Mouse (Mus musculus): ENCODE measurements around the gene 1700029I15Rik.

1700029I15Rik gene

DNA sequence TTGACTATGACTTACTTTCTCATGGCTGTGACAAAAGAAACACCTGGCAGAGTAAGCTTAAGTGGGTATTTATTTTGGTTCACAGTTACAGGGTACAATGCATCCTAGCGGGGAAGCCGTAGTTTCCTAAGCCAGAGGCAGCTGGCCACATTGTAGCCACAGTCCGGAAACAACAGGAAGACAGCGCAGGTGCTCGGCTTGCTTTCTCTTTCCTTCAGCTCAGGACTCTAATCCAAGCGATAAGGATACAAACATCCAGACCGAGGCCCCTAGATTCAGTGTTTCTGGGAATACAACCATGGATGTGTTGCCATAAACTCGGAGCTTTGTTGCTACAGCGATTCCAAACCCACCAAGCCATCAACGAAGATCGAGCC is 8.9 kb upstream of the 1700029I15Rik start:
- DNase-seq (ENCODE audit: low spot score) = no peak

DNA sequence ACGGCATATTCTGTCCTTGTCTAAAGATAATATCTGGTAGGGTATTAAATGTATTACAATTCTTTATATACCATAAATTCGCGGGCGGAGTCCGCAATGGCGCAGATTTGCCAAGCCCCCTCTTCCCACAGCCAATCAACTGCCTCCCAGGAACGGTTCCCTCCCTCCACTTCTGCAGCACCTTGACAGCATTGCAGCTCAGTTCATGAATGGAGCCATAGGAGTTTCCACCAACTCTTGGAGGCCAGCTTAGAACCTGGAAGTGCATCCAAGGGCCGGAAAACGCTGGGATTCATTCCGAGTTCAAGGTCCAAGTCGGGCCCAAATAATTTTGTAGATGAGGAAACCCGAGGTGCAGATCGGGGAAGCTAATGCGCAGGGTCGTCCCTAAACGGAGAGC is 7.8 kb upstream of the 1700029I15Rik start, which contains the start of the genes Pex16 and Large2:
Pex16 (plus strand) TSS at position 163 of the 400 bp plus-strand sequence.
Large2 (minus strand) TSS at position 356 of the 400 bp plus-strand sequence.
- no peak for DNase-seq (ENCODE audit: low spot score)

DNA sequence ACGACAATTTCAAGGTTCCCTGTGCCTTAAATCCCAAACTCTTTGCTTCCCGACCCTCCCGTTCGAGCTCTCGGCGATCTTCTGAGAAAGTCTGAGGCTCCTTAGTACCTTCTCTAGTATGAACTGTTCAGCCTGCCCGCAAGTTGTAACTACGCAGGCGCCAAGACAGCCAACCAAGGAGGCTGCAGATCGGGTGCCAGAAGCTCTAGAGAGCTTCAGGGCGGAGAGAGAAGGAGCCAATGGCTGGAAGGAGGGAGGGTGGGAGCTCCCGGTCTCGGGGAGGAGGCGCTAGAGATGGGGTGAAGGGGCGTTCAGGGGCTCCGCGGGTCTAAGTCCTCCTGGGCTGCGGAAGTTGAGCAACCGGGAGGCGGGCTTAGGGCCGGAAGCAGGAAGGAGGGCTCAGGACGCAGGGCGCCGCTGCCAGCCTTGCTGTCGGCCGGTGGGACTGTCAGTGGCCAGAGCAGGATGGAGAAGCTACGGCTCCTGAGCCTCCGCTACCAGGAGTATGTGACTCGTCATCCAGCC is 7.2 kb upstream of the 1700029I15Rik start:
- peak; percentile 91 for DNase-seq (ENCODE audit: low spot score)

DNA sequence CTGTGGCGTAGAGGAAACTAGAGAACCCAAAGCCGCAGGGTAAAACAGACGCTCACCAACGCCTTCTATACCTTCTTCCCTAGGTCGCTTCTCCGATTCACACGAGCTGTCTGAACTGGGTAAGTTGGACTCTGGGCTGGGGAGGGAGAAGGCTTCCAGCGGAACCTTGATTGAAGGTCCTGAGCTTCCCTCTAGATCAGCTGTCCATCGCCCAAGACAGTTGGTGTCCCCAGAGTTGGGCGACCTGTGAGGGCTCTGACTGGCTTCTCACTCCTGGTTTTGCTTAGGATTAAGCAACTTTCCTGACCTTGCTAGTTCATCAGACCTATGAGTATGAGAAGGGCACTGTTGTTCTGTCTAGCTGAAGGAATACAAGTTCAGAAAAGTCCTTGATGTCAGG is 6.5 kb upstream of the 1700029I15Rik start:
- DNase-seq (ENCODE audit: low spot score) = no peak

DNA sequence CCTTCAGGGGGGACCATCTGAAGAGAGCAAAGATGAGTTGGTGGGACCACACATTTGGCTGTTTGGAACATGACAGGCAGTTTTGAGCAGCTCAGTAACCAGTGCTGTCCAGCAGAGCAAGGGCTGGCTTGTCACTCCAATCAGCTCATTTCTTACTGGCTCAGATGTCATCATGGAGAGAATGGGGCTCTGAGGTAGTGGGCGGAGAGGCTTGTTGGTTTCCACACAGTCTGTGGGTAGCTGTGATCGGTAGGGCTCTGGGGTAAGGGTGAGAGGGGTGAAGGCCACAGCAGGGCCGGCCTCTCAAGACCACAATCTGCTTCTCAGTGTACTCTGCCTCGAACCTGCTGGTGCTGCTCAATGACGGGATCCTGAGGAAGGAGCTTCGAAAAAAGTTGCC is 6.0 kb upstream of the 1700029I15Rik start:
- DNase-seq (ENCODE audit: low spot score) = no peak

DNA sequence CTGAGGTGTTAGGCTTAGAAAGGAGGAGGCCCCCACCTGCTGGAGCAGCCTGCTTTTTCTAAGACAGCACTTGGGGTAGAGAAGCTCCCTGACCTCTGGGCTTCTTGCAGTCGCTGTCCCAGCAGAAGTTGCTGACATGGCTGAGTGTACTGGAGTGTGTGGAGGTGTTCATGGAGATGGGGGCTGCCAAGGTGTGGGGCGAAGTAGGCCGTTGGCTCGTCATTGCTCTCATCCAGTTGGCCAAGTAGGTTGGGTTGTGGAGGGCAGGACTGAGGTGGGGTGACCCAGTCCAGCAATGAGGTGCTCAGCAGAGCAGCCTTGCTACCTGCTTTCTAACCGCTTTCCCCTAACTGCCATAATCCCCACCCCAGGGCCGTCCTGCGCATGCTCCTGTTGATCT is 5.0 kb upstream of the 1700029I15Rik start:
- no peak for DNase-seq (ENCODE audit: low spot score)

DNA sequence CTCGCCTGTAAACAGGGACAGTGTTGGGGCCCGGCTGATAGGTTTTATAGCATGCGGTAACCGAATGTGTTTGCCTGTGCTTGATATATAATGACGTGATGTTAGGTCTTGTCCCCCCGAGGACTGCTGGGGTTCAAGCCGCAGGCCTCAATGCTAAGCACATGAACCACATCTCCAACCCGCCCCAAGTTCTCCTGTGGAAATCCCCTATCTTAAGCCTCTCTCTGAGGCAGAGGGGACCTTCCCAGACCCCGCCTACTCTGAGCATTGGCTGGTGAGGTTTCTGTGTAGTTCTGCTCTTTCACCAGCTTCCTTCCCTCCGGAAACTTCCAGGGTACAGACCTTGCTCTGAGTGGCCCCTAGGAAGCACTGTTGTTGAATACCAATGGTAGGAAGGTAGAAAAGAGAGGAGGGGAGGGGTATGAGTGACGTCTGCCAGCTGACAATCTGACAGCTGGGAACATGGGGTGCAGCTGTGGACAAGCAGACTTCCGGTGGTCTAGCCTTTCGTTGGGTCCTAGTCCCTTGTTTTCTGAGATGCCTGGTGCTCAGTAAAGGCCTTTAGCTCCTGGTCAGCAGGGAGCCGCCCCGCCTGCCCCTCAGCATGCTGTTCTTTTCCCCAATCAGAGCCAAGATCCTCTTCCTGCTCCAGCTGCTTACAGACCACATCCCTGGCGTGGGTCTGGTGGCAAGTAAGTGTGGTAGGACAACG is 2.4 kb upstream of the 1700029I15Rik start:
- no peak for DNase-seq (ENCODE audit: low spot score)

DNA sequence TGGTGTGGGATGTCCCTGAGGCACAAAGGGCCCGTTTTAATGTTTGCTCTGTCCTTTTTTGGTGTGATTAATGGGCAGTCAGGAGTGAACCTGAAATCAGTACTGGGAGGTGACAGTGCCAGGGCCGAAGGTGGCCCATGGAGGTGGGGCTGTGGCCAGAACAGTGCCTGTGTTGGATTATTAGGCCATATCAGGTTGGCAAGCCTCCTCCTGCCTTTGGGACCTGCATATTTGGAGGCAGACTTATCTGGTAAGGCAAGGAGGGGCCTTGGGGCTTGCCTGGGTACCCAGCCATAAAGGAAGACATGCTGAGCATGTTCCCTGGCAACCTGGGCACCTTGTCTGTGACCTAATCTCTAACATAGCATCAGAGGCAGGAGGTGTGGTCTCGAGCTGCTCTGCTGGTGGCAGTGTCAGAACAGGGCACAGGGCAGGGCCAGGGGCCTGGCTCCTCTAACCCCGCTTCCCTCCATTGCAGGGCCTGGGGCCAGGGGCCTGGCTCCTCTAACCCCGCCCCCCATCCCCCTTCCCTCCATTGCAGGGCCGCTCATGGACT is 1.8 kb upstream of the 1700029I15Rik start:
- DNase-seq (ENCODE audit: low spot score) = no peak

DNA sequence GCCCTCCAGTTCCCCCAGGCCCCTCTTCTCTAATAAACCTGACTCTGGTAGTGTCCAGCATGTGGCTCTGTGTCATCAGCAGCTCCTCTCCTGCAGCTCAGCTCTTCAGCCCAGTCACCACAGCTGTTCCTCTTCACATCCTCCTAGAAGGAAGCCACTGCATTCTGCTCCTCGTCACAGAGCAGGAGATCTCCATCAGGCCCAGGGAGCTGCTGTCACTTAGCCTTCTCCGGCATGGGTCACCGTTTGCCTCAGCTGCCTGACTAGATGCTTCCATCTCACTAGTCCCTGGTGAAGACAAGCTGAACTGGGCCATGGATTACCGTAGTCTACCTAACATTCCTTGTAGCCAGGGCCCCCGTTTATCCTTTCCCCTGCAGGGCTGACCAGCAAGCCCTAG is 1.2 kb upstream of the 1700029I15Rik start:
- no peak for DNase-seq (ENCODE audit: low spot score)

DNA sequence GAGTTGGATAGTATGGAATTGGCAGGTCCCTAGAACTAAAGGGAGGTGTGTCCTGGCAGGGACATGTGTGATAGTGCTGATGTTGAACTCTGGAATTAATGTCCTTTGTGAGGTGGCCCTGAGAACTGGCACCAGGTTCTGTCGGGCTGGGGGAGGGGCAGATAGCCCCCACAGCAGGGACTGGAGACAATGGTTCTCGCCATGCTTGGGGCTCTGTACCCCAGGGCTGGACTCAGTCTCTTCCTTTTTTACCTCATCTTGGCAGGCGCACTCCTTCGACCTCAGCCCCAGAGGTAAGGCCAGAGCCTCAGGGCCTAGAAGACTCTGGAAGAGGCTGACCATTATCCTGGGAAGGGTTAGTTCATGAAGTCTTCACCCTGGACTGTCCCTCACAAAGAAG is 421 bp downstream of the 1700029I15Rik start:
- no peak for DNase-seq (ENCODE audit: low spot score)

DNA sequence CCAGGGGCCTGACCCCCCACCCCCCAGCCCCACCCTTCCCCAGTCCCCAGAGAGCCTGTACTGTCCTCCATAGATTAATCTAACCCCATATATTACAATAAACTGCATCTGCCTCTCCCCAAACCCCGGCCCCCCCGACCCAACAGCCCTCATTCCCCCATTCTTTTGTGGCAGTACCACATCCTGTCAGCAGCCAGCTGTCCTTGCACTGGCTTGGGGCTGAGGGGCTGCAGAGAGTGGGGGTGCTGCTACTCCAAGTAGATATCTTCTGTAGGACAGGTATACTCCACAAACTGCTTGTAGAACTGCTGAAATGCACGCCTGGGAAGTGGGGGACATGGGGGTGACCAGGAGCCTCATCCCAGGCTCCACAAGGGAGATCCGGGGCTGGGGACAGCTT is 1.8 kb downstream of the 1700029I15Rik start:
- no peak for DNase-seq (ENCODE audit: low spot score)

DNA sequence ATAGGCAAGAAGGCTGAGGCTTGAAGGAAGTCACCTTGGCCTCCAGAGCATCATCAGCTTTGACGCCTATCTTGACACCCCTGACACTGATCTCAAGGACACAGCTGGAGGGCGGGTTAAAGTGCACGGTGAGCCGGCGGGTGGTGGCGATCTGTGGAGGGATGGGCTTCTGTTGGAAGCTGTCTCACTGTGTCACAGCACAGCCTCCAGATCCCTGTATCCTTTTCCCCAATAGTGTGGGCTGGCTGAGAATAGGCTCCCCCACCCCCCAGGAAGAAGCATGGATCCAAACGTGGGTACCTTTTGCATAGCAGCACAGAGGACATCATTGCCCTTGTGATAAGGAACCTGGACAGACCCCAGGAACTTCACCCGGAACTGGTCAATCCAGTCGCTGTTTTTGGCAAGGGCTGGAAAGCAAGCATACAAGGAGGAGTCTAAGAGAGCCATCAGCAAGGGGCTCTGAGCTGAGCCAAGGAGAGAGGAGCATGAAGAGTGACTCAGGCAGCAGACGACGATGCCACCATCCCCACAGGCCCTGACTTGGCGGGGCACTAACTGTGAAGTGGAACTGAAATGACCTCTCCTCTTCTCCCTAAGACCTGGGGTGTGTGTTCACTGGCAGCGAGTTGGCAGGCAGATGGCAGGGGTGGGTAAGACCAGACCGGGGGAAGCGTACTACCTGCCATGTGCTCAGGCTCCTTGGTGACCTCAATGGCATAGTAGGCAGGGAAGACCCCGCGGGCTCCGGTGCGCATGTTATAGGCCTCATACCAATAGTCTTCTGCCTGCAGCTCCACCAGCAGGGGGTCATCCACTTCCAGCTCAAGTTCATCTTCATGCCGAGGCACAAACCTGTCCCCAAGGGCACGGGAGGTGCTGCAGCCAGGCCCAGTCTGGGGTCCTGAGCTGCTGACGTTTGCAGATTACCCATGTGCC is 3.0 kb downstream of the 1700029I15Rik start:
- no peak for DNase-seq (ENCODE audit: low spot score)

DNA sequence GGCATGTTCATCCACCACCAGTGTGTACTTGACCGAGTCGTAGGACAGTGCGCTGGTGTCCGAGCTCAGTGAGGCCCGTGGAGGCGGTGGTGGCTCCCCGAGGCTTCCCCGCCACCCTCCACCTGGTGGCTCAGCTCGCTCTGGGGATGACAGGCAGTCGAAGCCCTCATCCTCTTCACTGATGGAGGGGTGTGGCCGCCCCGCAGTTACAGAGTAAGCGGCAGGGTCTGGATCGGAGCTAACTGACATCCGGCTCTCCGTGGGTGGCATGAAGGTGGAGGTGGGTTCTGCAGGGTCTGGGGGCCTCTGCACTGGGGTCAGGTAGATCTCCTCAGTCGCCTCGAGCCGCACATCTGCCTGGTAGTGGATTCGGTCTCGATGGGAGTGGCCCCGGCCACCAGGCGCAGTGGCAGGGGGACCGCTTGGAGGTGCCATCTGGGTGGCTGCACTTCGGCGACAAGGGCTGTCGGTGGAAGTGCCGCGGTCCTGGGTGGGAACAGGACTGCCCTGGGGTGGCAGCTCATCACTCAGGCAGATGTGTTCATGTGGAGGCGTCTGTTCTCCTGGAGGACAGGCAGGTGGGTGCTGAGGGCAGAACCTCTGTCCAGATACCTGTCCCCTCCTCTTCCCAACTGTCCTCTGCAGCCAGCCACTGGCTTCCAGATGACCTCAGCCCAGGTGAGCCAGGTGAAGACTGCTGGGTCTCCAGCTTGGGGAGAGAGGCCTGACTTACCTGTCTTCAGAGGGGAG is 4.7 kb downstream of the 1700029I15Rik start:
- no peak for DNase-seq (ENCODE audit: low spot score)

DNA sequence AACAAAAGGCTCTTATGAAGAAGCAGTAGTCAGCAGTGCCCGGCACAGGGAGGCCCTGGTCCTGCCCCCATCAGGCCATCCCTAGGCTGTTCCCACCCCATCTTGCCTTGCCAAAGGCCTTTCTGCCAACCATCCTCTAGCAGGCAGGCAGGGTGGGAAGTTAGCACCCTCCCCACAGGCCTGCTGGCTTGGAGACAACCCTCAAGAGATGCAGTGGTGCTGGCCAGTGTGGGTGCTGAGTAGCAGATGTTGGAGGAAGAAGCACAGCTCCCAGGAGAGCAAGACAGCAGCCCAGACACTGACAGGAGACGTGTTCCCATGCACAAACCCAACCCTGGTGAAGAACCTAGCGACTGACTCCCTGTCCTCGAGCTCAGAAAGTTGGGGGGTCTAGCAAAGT is 5.3 kb downstream of the 1700029I15Rik start:
- no peak for DNase-seq (ENCODE audit: low spot score)

DNA sequence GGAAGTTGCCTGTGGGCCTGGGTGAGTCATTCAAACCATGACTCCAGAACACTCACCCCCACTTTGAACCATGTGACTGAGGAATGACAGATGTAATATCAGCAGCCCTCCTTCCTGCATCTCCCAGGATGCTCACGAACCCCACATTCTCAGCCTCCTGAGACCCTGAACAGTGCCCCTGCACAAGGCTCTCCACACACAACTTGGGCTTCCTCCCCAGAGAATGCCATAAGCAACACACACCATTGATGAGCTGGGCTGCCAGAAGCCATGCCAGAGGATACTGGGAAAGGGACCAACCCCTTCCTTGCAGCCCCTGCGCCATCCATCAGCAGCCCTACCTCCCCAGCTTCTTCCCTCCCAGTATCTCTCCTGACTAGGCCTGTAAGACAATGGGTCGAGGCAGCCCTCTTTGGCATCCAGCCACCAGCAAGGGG is 5.8 kb downstream of the 1700029I15Rik start:
- DNase-seq (ENCODE audit: low spot score) = no peak

DNA sequence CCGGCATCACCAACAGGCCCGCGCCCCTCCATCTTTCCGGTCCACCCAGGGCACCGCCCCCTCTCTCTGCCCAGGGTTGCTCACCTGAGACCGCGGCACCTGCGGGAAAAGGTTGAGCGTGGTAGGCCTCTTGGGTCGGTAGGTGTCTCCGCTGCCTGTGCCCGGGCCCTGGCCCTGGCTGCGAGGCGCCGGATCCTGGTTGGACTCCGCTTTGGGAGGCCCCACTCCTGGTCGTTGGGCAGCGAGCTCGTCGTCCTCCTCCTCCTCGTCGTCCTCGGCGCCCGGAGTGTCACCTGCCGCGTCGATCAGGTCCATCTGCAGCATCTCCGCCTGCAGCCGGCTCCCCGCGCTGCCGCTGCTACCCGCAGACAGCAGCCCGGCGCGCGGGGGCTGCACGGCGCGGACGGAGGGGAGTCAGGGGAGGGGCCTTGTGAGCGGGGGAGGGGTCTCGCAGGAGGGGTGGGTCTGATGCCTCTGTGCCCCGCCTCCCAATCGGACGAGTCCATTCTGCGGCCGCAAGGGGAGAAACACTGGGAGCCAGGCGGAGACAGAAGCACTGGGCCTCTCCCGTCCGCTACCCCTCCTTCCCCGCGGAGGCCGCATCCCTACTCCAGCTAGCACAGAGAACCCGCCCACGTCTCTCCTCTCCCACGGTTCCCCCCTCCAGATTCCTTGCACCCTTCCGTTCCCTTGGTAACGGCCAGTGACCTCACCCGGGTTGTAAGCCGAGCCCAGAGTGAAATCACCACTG is 6.7 kb downstream of the 1700029I15Rik start:
- DNase-seq (ENCODE audit: low spot score) = peak; percentile 91

DNA sequence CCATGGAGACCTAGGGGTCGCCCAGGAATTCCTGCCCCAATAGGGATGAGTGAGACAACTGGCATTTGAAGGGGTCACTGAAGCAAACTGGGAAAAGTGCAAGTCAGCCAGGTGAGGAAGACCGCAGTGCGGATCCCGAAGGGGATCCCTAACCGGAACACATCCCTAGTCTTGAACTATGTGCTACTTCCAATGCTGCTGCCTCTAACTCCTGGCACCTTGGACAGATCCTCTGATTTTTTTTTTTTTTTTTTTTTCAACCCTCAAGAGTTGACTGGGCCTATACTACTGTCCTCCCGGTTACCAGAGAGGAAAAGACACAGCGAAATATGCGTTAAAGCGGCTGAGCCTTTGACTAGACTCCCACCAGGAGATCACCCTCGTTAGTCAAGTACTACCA is 7.3 kb downstream of the 1700029I15Rik start:
- no peak for DNase-seq (ENCODE audit: low spot score)

DNA sequence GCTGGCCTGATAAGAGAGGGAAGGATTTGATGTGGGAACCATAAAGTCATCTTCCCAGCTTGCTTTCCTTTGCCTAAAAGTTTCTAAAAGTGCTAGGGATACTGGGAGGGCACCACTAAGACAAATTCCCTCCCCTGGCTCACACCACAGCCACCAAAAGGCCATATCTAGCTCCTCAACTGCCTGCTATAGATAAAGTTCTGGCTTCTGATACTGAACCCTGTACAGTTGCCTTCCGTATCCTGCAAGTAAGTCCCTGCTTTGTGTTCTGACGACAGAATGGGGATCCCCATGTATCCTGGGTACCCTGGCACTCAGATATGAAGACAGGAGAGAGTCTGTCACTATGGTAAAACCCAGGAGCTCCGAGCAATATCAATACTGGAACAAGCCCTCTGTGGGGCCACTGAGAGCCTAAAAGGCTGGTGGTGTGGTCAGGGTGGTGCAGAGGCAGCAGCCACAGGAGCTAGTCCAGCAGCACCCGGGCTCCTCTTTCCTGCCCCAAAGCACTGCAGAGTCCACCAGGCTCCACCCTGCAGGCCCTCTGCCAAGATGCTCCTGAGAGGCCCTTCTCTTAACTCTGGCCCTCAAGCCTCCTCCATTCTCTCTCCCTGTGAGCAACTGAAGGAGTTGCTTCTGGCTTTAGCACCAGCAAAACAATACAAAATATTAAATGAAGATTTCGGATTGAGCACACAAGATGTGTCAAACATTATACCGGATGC is 8.0 kb downstream of the 1700029I15Rik start:
- no peak for DNase-seq (ENCODE audit: low spot score)

DNA sequence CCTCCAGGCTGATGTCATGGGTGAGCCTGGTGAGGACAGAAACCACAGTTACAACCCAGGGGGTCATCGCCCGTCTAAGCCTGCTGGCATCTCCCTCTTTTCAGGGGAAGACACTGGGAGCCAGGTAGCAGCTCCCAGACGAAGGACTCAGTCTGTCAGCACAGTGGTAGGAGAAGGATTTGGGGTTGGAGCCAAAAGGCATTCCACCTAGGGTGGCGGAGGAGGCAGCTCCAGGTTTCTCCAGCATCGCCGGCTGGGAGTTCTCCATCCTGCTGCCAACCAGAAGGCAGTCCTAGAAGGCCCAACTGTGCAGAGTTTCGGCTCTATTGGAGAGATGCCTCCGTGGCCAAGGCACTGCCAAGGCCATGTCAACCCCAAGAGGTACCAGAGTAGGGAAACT is 8.8 kb downstream of the 1700029I15Rik start:
- DNase-seq (ENCODE audit: low spot score) = no peak

DNA sequence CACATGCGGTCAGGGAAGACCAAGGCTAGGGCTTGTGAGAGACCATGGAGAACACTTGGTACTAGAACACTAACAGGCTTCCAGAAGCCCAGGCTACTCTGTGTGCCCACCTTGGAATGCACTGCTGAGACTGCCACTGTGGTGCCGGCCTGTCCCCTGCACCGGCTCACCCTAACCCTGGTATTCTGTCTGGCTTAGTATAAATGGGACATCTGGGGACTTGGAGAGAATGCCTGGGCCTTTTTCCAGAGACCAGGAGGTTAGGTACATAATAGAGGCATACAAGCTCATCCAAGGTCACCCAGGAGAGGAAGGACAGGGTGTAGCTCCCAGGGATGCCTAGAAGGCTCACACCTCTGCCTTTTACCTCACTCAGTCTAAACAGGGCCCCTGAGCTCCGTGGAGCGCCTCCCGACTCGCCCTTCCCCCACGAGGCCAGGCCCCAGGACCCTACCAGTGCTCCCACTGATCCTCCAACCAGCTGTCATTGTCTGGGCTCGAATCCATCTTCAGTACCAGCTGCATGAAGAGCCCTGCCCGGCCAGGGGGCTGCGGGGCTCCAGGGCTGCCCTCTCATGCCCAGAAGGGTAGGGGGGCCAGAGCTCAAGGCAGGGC is 9.5 kb downstream of the 1700029I15Rik start:
- DNase-seq (ENCODE audit: low spot score) = no peak

Data from testis, postnatal 10 days (tissue).